Mouse (Mus musculus) mouse trophoblast stem cell (cell line): ENCODE measurements around the gene Fbl.
"Not testable (repeated sequence)": the region's sequence is repeated elsewhere in the genome, so short reads cannot be mapped to it uniquely, and the experiment has no call there.

Experiments
- in situ Hi-C, 2 experiments: fragments of 300-500 bp; cut with MseI, MboI; formaldehyde crosslinking; loops; 2 replicates in 1 of 2; 3 replicates in 1 of 2; pipeline ENCODE4 v1.15.1; 2025

Fbl gene

GRCm38 (mm10) chr7:28191903-28192302 lies 22.4 kb downstream of the Fbl start:
- in situ Hi-C loops, result no loop called here

- in situ Hi-C loops, result no loop called here
These were observed 26.0 kb downstream of the Fbl start for GRCm38 (mm10) chr7:28195414-28196098.

GRCm38 (mm10) chr7:28196528-28196927 lies 27.0 kb downstream of the Fbl start:
- in situ Hi-C loops, result no loop called here

GRCm38 (mm10) chr7:28199054-28199453 lies 29.5 kb downstream of the Fbl start:
- in situ Hi-C loops, result no loop called here

- in situ Hi-C loops, result no loop called here
These were observed 33.9 kb downstream of the Fbl start for GRCm38 (mm10) chr7:28203207-28204108.

GRCm38 (mm10) chr7:28206044-28206600 lies 36.6 kb downstream of the Fbl start:
- in situ Hi-C loops, result loop anchor here in 1 of 2 experiments (5.0 kb wide), 1 partner anchor 46 kb away; no protein-coding TSS in a partner anchor

- in situ Hi-C loops, result loop anchor here in 1 of 2 experiments (5.0 kb wide), 1 partner anchor 44 kb away; no protein-coding TSS in a partner anchor
These were observed 39.0 kb downstream of the Fbl start for GRCm38 (mm10) chr7:28208396-28208987.

GRCm38 (mm10) chr7:28208988-28209508 lies 39.5 kb downstream of the Fbl start:
- in situ Hi-C loops, result loop anchor here in 1 of 2 experiments (5.0 kb wide), 1 partner anchor 43 kb away; no protein-coding TSS in a partner anchor

- in situ Hi-C loops, result no loop called here
These were observed 41.2 kb downstream of the Fbl start for GRCm38 (mm10) chr7:28210731-28211130.

GRCm38 (mm10) chr7:28214142-28214541 lies 44.6 kb downstream of the Fbl start:
- in situ Hi-C loops, result no loop called here

- in situ Hi-C loops, result not testable (repeated sequence)
These were observed 46.4 kb downstream of the Fbl start for GRCm38 (mm10) chr7:28215950-28216349.

GRCm38 (mm10) chr7:28217811-28218210 lies 48.3 kb downstream of the Fbl start:
- in situ Hi-C loops, result not testable (repeated sequence)

GRCm38 (mm10) chr7:28218951-28219740 lies 49.6 kb downstream of the Fbl start:
- in situ Hi-C loops, result not testable (repeated sequence)

GRCm38 (mm10) chr7:28226836-28227235 lies 57.3 kb downstream of the Fbl start:
- in situ Hi-C loops, result not testable (repeated sequence)

GRCm38 (mm10) chr7:28227421-28227820 lies 57.9 kb downstream of the Fbl start:
- in situ Hi-C loops, result not testable (repeated sequence)
